Comparison of ENCODE assay signal across 9 mouse cellular contexts in genomic region chr7:96519216-96519615, GRCm38 (mm10).
DNase-seq lines count a peak whose midpoint lies in the region; TF ChIP-seq lines count a peak whose summit lies in the region.
"Had no signal": no experiment of that assay in that cellular context is flagged by ENCODE, and none has a peak within 500 bp of the region (broad histone marks: within the 10 kb centered on the region; RNA-seq: fewer than 3 reads in every experiment).

No protein-coding gene starts in this region.

- no peak overlapping the region for H3K27ac ChIP-seq in heart, embryonic 10.5 days
- H3K27ac ChIP-seq: limb, embryonic 15.5 days had no signal

- H3K4me1 ChIP-seq in heart, embryonic 10.5 days = peaks cover 3% of the 10 kb centered on the region; the same call in 1 of the 2 replicates
- H3K4me1 ChIP-seq in lung, adult 2 months (ENCODE audit: control insufficient read depth, insufficient read depth, low read length) = no peaks in the 10 kb centered on the region

- 5% methylated on average over 2 of the region's 2 CpGs for WGBS in heart, embryonic 10.5 days
- 0% methylated on average over 2 of the region's 2 CpGs for WGBS in lung, adult 2 months

- peak; percentile 91 for DNase-seq in heart, adult 11 months
- DNase-seq in heart, embryonic 10.5 days (ENCODE audit: low spot score) = no peak
- DNase-seq in 3T3-L1 (ENCODE audit: low read depth, low spot score) = peak; percentile 63
- DNase-seq in adipocyte (ENCODE audit: low spot score) = peak; percentile 53
- peak; percentile 16 for DNase-seq in fibroblast of lung, adult 2 months (ENCODE audit: low read depth)
- DNase-seq in lung, adult 2 months = no peak
- DNase-seq in thymus, postnatal 25 days = peak; percentile 6
- DNase-seq in frontal cortex, postnatal 10 days (ENCODE audit: low spot score in 2 of 2) = no peak

- no peaks in the 10 kb centered on the region for H3K36me3 ChIP-seq in heart, embryonic 10.5 days
- H3K36me3 ChIP-seq: limb, embryonic 15.5 days had no signal

- TF ChIP-seq CTCF in lung, adult 2 months (IDR thresholded peaks at IDR 0.05; ENCODE audit: insufficient read depth, low read length) = peak; percentile 69

- H3K4me3 ChIP-seq in heart, embryonic 10.5 days = no peak overlapping the region
- H3K4me3 ChIP-seq in lung, adult 2 months (replicated peaks; ENCODE audit: extremely low read depth, low read depth, low read length) = no peak overlapping the region
- H3K4me3 ChIP-seq: limb, embryonic 15.5 days had no signal

- H3K27me3 ChIP-seq in heart, embryonic 10.5 days (ENCODE audit: insufficient read depth, poor library complexity, severe bottlenecking) = peaks cover 48% of the 10 kb centered on the region
- H3K27me3 ChIP-seq: limb, embryonic 15.5 days had no signal

- no peaks in the 10 kb centered on the region for H3K9me3 ChIP-seq in heart, embryonic 10.5 days
- H3K9me3 ChIP-seq: limb, embryonic 15.5 days had no signal

- TF ChIP-seq POLR2A in lung, adult 2 months (IDR thresholded peaks at IDR 0.05; ENCODE audit: borderline replicate concordance, extremely low read depth, low read depth, low read length) = no peak

Comparison
In these comparisons a context has a peak if more than half of its experiments do, and no peak if none do; other contexts are left out.
1. DNase-seq: peak in heart, adult 11 months (single experiment), 3T3-L1 (single experiment), adipocyte (single experiment), fibroblast of lung, adult 2 months (single experiment) and thymus, postnatal 25 days (single experiment); none in heart, embryonic 10.5 days (single experiment), lung, adult 2 months (single experiment) and frontal cortex, postnatal 10 days (0 of 2).